Mouse (Mus musculus) MN1 (cell line): ENCODE measurements around the gene Olfr390.

ENCODE experiments used
- DNase-seq: peaks from one replicate; pipeline ENCODE4 v3.0.0-alpha.2; 2016; ENCODE audit warnings: low spot score

Olfr390 gene

GRCm38 (mm10) chr11:73782664-73783063 lies at the start of gene Olfr390:
Gene Olfr390 (plus strand): TSS chr11:73782964.
- no peak for DNase-seq

- DNase-seq = no peak
Measured at GRCm38 (mm10) chr11:73759115-73759514, 23.6 kb upstream of the Olfr390 start.

GRCm38 (mm10) chr11:73780613-73781012 lies 2.2 kb upstream of the Olfr390 start, which contains the start of gene Olfr389:
Gene Olfr389 (minus strand): TSS chr11:73780713.
- no peak for DNase-seq

GRCm38 (mm10) chr11:73802952-73803351 lies 20.2 kb downstream of the Olfr390 start, which contains the start of gene Olfr391-ps:
Gene Olfr391-ps (minus strand): TSS chr11:73803052.
- DNase-seq = no peak

- no peak for DNase-seq
Measured at GRCm38 (mm10) chr11:73816949-73817348, 34.2 kb downstream of the Olfr390 start, which contains the start of gene Olfr392. Gene Olfr392 (minus strand): TSS chr11:73817049.
